Mouse (Mus musculus) ES-Bruce4 (cell line): ENCODE data around the gene B3gnt2. TPM values are rescaled to one million over a fixed set of nuclear protein-coding genes. Genes with fewer than 3 reads are reported as not detected.

Experiments
- H3K27ac ChIP-seq: 2 replicates; pipeline ENCODE4 v1.5.1; 2012; ENCODE audit warnings: low read length, inconsistent platforms; ENCODE audit not compliant: insufficient read depth
- H3K27me3 ChIP-seq: 2 replicates; pipeline ENCODE4 v1.6.1; 2012; ENCODE audit warnings: mild to moderate bottlenecking, low read length, inconsistent platforms; ENCODE audit not compliant: control insufficient read depth, poor library complexity, insufficient read depth, severe bottlenecking
- H3K36me3 ChIP-seq: 2 replicates; pipeline ENCODE4 v1.6.1; 2012; ENCODE audit warnings: inconsistent platforms, mild to moderate bottlenecking, low read length, moderate library complexity; ENCODE audit not compliant: control insufficient read depth, poor library complexity, insufficient read depth, severe bottlenecking
- H3K4me1 ChIP-seq: one replicate; pipeline ENCODE4 v1.8.1; 2011; ENCODE audit warnings: low read length; ENCODE audit not compliant: control insufficient read depth, insufficient read depth
- H3K4me3 ChIP-seq: 2 replicates; pipeline ENCODE4 v1.5.1; 2011; ENCODE audit warnings: low read depth, mild to moderate bottlenecking, low read length
- H3K9ac ChIP-seq: 2 replicates; pipeline ENCODE4 v1.6.1; 2012; ENCODE audit warnings: low read depth, mild to moderate bottlenecking, inconsistent platforms; ENCODE audit not compliant: poor library complexity, severe bottlenecking
- H3K9me3 ChIP-seq: replicated peaks from 2 replicates; pipeline ENCODE4 v1.6.1; 2012; ENCODE audit warnings: mild to moderate bottlenecking, low read length, inconsistent platforms; ENCODE audit not compliant: control insufficient read depth, poor library complexity, insufficient read depth, severe bottlenecking
- CTCF ChIP-seq: IDR thresholded peaks from one replicate; pipeline ENCODE4 v1.8.1; 2011; ENCODE audit warnings: low read depth, low read length
- EP300 ChIP-seq: IDR thresholded peaks from 2 replicates; pipeline ENCODE4 v1.6.1; 2011; ENCODE audit warnings: low read depth, low read length; ENCODE audit not compliant: insufficient read depth
- POLR2A ChIP-seq: IDR thresholded peaks from one replicate; pipeline ENCODE4 v1.8.1; 2011; ENCODE audit warnings: low read length; ENCODE audit not compliant: insufficient read depth
- polyA plus RNA-seq: library from polyadenylated mRNA; stranded (reverse); fragments of >200 nt; gene quantifications from 2 replicates; pipeline ENCODE4 v1.2.4, GENCODE M21; 2011; ENCODE audit warnings: low read depth; ENCODE audit not compliant: missing spikeins, insufficient read depth, insufficient read length

The B3gnt2 gene
- polyA plus RNA-seq, 1 experiment = 3.5 TPM

DNA sequence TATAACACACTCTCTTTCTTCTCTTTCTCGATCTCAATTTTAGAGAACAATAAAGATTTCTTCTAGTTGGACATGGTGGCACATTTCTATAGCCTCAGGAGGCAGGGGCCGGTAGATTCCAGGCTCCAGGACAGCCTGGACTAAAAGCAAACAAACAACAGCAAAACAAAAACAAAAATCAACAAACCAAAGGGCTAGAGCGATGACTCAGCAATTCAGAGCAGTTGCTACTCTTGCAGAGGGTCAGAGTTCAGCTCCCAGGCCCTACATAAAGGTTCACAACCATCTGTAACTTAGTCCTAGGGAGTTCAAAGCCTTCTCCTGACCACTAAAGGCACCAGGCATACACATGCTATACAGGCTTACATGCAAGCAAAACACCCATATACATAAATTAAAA, 82.2 kb downstream of the B3gnt2 start:
- H3K27me3 ChIP-seq = no peaks in the 10 kb centered on the region
- no peaks in the 10 kb centered on the region for H3K9me3 ChIP-seq
- no peak overlapping the region for H3K9ac ChIP-seq

GRCm38 (mm10) chr11:22777531-22777930, 83.2 kb downstream of the B3gnt2 start:
- no peak overlapping the region for H3K27ac ChIP-seq
- H3K27me3 ChIP-seq = no peaks in the 10 kb centered on the region

More for the DNA sequence above, 82.2 kb downstream of the B3gnt2 start:
- Histone ChIP-seq H3K36me3 (no peaks in the 10 kb centered on the region), H3K4me1 (no peaks in the 10 kb centered on the region), H3K27ac (no peak overlapping the region), H3K4me3 (no peak overlapping the region)
- TF ChIP-seq POLR2A (no peak), EP300 (no peak), CTCF (no peak)

DNA sequence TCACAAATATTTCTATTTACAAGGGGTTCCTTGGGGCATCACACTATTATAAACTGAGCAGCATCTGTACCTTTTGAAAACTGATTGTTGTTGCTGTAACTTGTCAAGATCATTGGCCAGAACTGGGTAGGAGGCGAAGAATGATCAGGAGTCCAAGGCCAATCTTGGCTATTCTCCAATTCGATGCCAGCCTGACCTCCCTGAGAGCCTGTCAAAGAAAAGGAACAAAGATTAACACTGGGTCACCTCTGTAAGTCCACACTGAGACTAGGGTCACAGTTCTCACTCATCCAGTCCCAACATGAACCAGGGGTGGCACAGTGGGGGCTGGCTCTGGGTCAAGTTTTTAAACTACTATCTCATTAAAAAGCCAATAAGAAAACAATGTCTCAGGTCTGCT, 85.9 kb downstream of the B3gnt2 start:
- Histone ChIP-seq H3K27me3 (no peaks in the 10 kb centered on the region), H3K36me3 (no peaks in the 10 kb centered on the region), H3K27ac (no peak overlapping the region), H3K9ac (no peak overlapping the region), H3K4me1 (no peaks in the 10 kb centered on the region), H3K4me3 (no peak overlapping the region), H3K9me3 (no peaks in the 10 kb centered on the region)
- no peak for TF ChIP-seq POLR2A

More at GRCm38 (mm10) chr11:22777531-22777930, 83.2 kb downstream of the B3gnt2 start:
- Histone ChIP-seq H3K36me3 (no peaks in the 10 kb centered on the region), H3K4me3 (no peak overlapping the region), H3K4me1 (no peaks in the 10 kb centered on the region), H3K9ac (no peak overlapping the region), H3K9me3 (no peaks in the 10 kb centered on the region)
- TF ChIP-seq CTCF = peak; percentile 28
- no peak for TF ChIP-seq EP300
- no peak for TF ChIP-seq POLR2A

GRCm38 (mm10) chr11:22766238-22766637, 94.5 kb downstream of the B3gnt2 start:
- TF ChIP-seq CTCF (no peak), POLR2A (no peak), EP300 (no peak)
- no peaks in the 10 kb centered on the region for H3K36me3 ChIP-seq
- H3K9ac ChIP-seq = no peak overlapping the region
- H3K9me3 ChIP-seq = peaks cover 5% of the 10 kb centered on the region
- H3K27ac ChIP-seq = no peak overlapping the region
- no peak overlapping the region for H3K4me3 ChIP-seq
- no peaks in the 10 kb centered on the region for H3K27me3 ChIP-seq
- no peaks in the 10 kb centered on the region for H3K4me1 ChIP-seq

DNA sequence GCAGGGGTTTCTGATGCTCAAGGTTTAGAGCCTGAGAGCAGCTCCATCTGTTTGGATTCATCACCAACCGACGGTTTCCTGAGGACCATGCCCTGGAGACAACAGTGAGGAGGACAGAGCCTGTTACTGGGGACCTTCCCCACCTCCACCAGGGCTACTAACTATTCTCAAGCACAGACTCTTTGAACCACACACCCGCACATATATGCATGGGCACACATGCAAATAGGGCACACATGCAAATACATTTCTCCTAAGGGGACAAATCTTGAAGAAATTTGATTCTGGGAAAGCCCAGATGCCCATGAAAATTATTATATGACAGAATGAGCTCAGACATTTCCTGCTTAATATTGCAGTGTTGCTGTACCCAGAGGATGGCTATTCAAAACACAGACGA, 95.3 kb downstream of the B3gnt2 start:
- Histone ChIP-seq H3K4me1 (no peaks in the 10 kb centered on the region), H3K4me3 (no peak overlapping the region), H3K27ac (no peak overlapping the region), H3K9me3 (peaks cover 5% of the 10 kb centered on the region), H3K36me3 (no peaks in the 10 kb centered on the region), H3K9ac (no peak overlapping the region), H3K27me3 (no peaks in the 10 kb centered on the region)
- no peak for TF ChIP-seq CTCF
- TF ChIP-seq EP300 = no peak
- TF ChIP-seq POLR2A = no peak

- no peaks in the 10 kb centered on the region for H3K36me3 ChIP-seq
- H3K9ac ChIP-seq = no peak overlapping the region
- TF ChIP-seq POLR2A = no peak
- TF ChIP-seq EP300 = no peak
- TF ChIP-seq CTCF = no peak
- no peaks in the 10 kb centered on the region for H3K4me1 ChIP-seq
- H3K27me3 ChIP-seq = no peaks in the 10 kb centered on the region
- no peak overlapping the region for H3K27ac ChIP-seq
- peaks cover 5% of the 10 kb centered on the region for H3K9me3 ChIP-seq
- H3K4me3 ChIP-seq = no peak overlapping the region
Measured at GRCm38 (mm10) chr11:22763556-22764295, 97.0 kb downstream of the B3gnt2 start.
